Mouse (Mus musculus) MEL (cell line): ENCODE measurements around the gene Tarsl2. TPM values are rescaled to one million over a fixed set of nuclear protein-coding genes. Genes with fewer than 3 reads are reported as not detected.

Experiments
- DNase-seq: peaks from one replicate; pipeline ENCODE4 v3.0.0; 2011; ENCODE audit warnings: low read depth, low spot score
- H3K27ac ChIP-seq: 2 replicates; pipeline ENCODE4 v1.5.1; 2012; ENCODE audit warnings: low read depth, mild to moderate bottlenecking, control low read depth, low read length, moderate library complexity; ENCODE audit not compliant: control insufficient read depth
- H3K27me3 ChIP-seq, 2 experiments: fragments of 150-350 bp in 1 of 2; sonication (generic) in 1 of 2; 2 replicates each; pipeline ENCODE4 v1.6.1; 2012; ENCODE audit warnings: low read length in 2 of 2, mild to moderate bottlenecking in 2 of 2, improper control_type of control experiment in 1 of 2, moderate library complexity in 1 of 2; ENCODE audit not compliant: insufficient read depth in 2 of 2, control insufficient read depth in 1 of 2
- H3K36me3 ChIP-seq, 2 experiments: 2 replicates each; pipeline ENCODE4 v1.6.1; 2012 to 2014; ENCODE audit warnings: low read length in 2 of 2, improper control_type of control experiment in 1 of 2, inconsistent platforms in 1 of 2, mild to moderate bottlenecking in 1 of 2; ENCODE audit not compliant: insufficient read depth in 2 of 2, control insufficient read depth in 1 of 2
- H3K4me1 ChIP-seq, 2 experiments: fragments of 150-350 bp in 1 of 2; sonication (generic) in 1 of 2; 2 replicates each; pipeline ENCODE4 v1.6.1; 2012; ENCODE audit warnings: low read length in 2 of 2, improper control_type of control experiment in 1 of 2, mild to moderate bottlenecking in 1 of 2; ENCODE audit not compliant: insufficient read depth in 2 of 2, control insufficient read depth in 1 of 2
- H3K4me3 ChIP-seq, 2 experiments: fragments of 150-350 bp in 1 of 2; sonication (generic) in 1 of 2; 2 replicates each; pipeline ENCODE4 v1.5.1; 2012; ENCODE audit warnings: low read depth in 2 of 2, low read length in 2 of 2, mild to moderate bottlenecking in 2 of 2, moderate library complexity in 2 of 2, control low read depth in 1 of 2, improper control_type of control experiment in 1 of 2; ENCODE audit not compliant: control insufficient read depth in 1 of 2, insufficient read depth in 1 of 2
- H3K79me2 ChIP-seq: 2 replicates; pipeline ENCODE4 v1.6.1; 2012; ENCODE audit warnings: mild to moderate bottlenecking, low read length, moderate library complexity; ENCODE audit not compliant: control insufficient read depth, poor library complexity, insufficient read depth
- H3K9ac ChIP-seq: 2 replicates; pipeline ENCODE4 v1.6.1; 2012; ENCODE audit warnings: low read depth, mild to moderate bottlenecking, control low read depth, low read length, moderate library complexity; ENCODE audit not compliant: control insufficient read depth, poor library complexity, severe bottlenecking
- H3K9me3 ChIP-seq: fragments of 150-350 bp; sonication (generic); replicated peaks from 2 replicates; pipeline ENCODE4 v1.6.1; 2012; ENCODE audit warnings: mild to moderate bottlenecking, low read length, improper control_type of control experiment, moderate library complexity; ENCODE audit not compliant: insufficient read depth
- BHLHE40 ChIP-seq: IDR thresholded peaks from 2 replicates; pipeline ENCODE4 v1.6.1; 2012; ENCODE audit warnings: low read depth, mild to moderate bottlenecking, inconsistent platforms, low read length, improper control_type of control experiment, borderline replicate concordance
- CHD1 ChIP-seq: IDR thresholded peaks from 2 replicates; pipeline ENCODE4 v1.6.1; 2012; ENCODE audit warnings: low read depth, mild to moderate bottlenecking, inconsistent platforms, low read length, improper control_type of control experiment
- CHD2 ChIP-seq: IDR thresholded peaks from 2 replicates; pipeline ENCODE4 v1.6.1; 2011; ENCODE audit warnings: low read length, improper control_type of control experiment
- CTCF ChIP-seq, 3 experiments: IDR thresholded peaks in 2 of 3; conservative IDR thresholded peaks in 1 of 3; 2 replicates each; pipeline ENCODE4 v1.5.1; 2011 to 2012; ENCODE audit warnings: low read length in 3 of 3, low read depth in 2 of 3, mild to moderate bottlenecking in 2 of 3, improper control_type of control experiment in 1 of 3, inconsistent platforms in 1 of 3, mixed read lengths in 1 of 3, moderate library complexity in 1 of 3; ENCODE audit not compliant: control insufficient read depth in 1 of 3, insufficient read depth in 1 of 3, poor library complexity in 1 of 3, severe bottlenecking in 1 of 3
- E2F4 ChIP-seq: IDR thresholded peaks from 2 replicates; pipeline ENCODE4 v1.6.1; 2011; ENCODE audit warnings: low read depth, low read length, improper control_type of control experiment, borderline replicate concordance
- ELF1 ChIP-seq: IDR thresholded peaks from 2 replicates; pipeline ENCODE4 v1.6.1; 2014; ENCODE audit warnings: low read depth, mild to moderate bottlenecking, inconsistent platforms, low read length, improper control_type of control experiment, moderate library complexity
- EP300 ChIP-seq, 2 experiments: IDR thresholded peaks; 2 replicates each; pipeline ENCODE4 v1.6.1; 2011; ENCODE audit warnings: improper control_type of control experiment in 2 of 2, low read length in 2 of 2, low read depth in 1 of 2, mild to moderate bottlenecking in 1 of 2
- ETS1 ChIP-seq: IDR thresholded peaks from 2 replicates; pipeline ENCODE4 v1.6.1; 2012; ENCODE audit warnings: low read depth, mild to moderate bottlenecking, inconsistent platforms, low read length, improper control_type of control experiment, moderate library complexity
- GABPA ChIP-seq: IDR thresholded peaks from 2 replicates; pipeline ENCODE4 v1.6.1; 2012; ENCODE audit warnings: low read depth, mild to moderate bottlenecking, inconsistent platforms, low read length, improper control_type of control experiment, moderate library complexity
- GATA1 ChIP-seq: IDR thresholded peaks from 2 replicates; pipeline ENCODE4 v1.6.1; 2011; ENCODE audit warnings: low read depth, low read length, improper control_type of control experiment
- MAX ChIP-seq: IDR thresholded peaks from 2 replicates; pipeline ENCODE4 v1.6.1; 2011; ENCODE audit warnings: low read length, improper control_type of control experiment
- MAZ ChIP-seq: IDR thresholded peaks from 2 replicates; pipeline ENCODE4 v1.6.1; 2012; ENCODE audit warnings: low read depth, mild to moderate bottlenecking, inconsistent platforms, low read length, improper control_type of control experiment
- MEF2A ChIP-seq: IDR thresholded peaks from 2 replicates; pipeline ENCODE4 v1.6.1; 2014; ENCODE audit warnings: low read depth, mild to moderate bottlenecking, inconsistent platforms, low read length, improper control_type of control experiment; ENCODE audit not compliant: poor library complexity, insufficient replicate concordance, severe bottlenecking; ENCODE audit errors: extremely low read depth
- MXI1 ChIP-seq: IDR thresholded peaks from 2 replicates; pipeline ENCODE4 v1.6.1; 2011; ENCODE audit warnings: mild to moderate bottlenecking, low read depth, low read length, improper control_type of control experiment
- MYB ChIP-seq: IDR thresholded peaks from 2 replicates; pipeline ENCODE4 v1.6.1; 2011; ENCODE audit warnings: mild to moderate bottlenecking, low read depth, low read length, improper control_type of control experiment
- MYC ChIP-seq: IDR thresholded peaks from 2 replicates; pipeline ENCODE4 v1.6.1; 2011; ENCODE audit warnings: low read depth, mild to moderate bottlenecking, low read length, improper control_type of control experiment, moderate library complexity
- NELFE ChIP-seq: IDR thresholded peaks from 2 replicates; pipeline ENCODE4 v1.6.1; 2011; ENCODE audit warnings: low read depth, low read length, improper control_type of control experiment
- POLR2AphosphoS2 ChIP-seq: IDR thresholded peaks from 2 replicates; pipeline ENCODE4 v1.6.1; 2011; ENCODE audit warnings: low read length, improper control_type of control experiment
- POLR2AphosphoS5 ChIP-seq: IDR thresholded peaks from 2 replicates; pipeline ENCODE4 v1.6.1; 2012; ENCODE audit warnings: low read depth, borderline replicate concordance, mild to moderate bottlenecking, inconsistent platforms, low read length, moderate library complexity, mixed read lengths
- RAD21 ChIP-seq: IDR thresholded peaks from 2 replicates; pipeline ENCODE4 v1.6.1; 2011; ENCODE audit warnings: mild to moderate bottlenecking, low read depth, low read length, improper control_type of control experiment
- SIN3A ChIP-seq: IDR thresholded peaks from 2 replicates; pipeline ENCODE4 v1.6.1; 2012; ENCODE audit warnings: low read length, improper control_type of control experiment, inconsistent platforms
- SMC3 ChIP-seq: IDR thresholded peaks from 2 replicates; pipeline ENCODE4 v1.6.1; 2011; ENCODE audit warnings: low read depth, low read length, improper control_type of control experiment
- TAL1 ChIP-seq: IDR thresholded peaks from 2 replicates; pipeline ENCODE4 v1.6.1; 2012; ENCODE audit warnings: mild to moderate bottlenecking, inconsistent platforms, low read length, moderate library complexity, mixed read lengths
- TBP ChIP-seq: IDR thresholded peaks from 2 replicates; pipeline ENCODE4 v1.8.0; 2011; ENCODE audit warnings: low read depth, low read length, improper control_type of control experiment
- TCF12 ChIP-seq: IDR thresholded peaks from 2 replicates; pipeline ENCODE4 v1.6.1; 2014; ENCODE audit warnings: low read depth, mild to moderate bottlenecking, inconsistent platforms, low read length, improper control_type of control experiment, moderate library complexity
- UBTF ChIP-seq: IDR thresholded peaks from 2 replicates; pipeline ENCODE4 v1.6.1; 2012; ENCODE audit warnings: low read depth, mild to moderate bottlenecking, inconsistent platforms, low read length, improper control_type of control experiment, moderate library complexity, borderline replicate concordance; ENCODE audit not compliant: insufficient read depth
- USF2 ChIP-seq, 2 experiments: IDR thresholded peaks; 2 replicates each; pipeline ENCODE4 v1.6.1; 2011 to 2012; ENCODE audit warnings: improper control_type of control experiment in 2 of 2, low read length in 2 of 2, borderline replicate concordance in 1 of 2, inconsistent platforms in 1 of 2, low read depth in 1 of 2, mild to moderate bottlenecking in 1 of 2; ENCODE audit not compliant: insufficient read depth in 1 of 2
- ZC3H11A ChIP-seq: IDR thresholded peaks from 2 replicates; pipeline ENCODE4 v1.6.1; 2012; ENCODE audit warnings: low read depth, mild to moderate bottlenecking, inconsistent platforms, low read length, improper control_type of control experiment
- ZKSCAN1 ChIP-seq: IDR thresholded peaks from 2 replicates; pipeline ENCODE4 v1.6.1; 2012; ENCODE audit warnings: low read depth, mild to moderate bottlenecking, inconsistent platforms, low read length, improper control_type of control experiment, moderate library complexity
- ZNF384 ChIP-seq: IDR thresholded peaks from 2 replicates; pipeline ENCODE4 v1.6.1; 2012; ENCODE audit warnings: low read depth, mild to moderate bottlenecking, inconsistent platforms, low read length, improper control_type of control experiment
- polyA plus RNA-seq, 2 experiments: library from polyadenylated mRNA; stranded (reverse) in 1 of 2; unstranded in 1 of 2; fragments of >175 nt in 1 of 2; fragments of >200 nt in 1 of 2; gene quantifications; 2 replicates each; pipeline versions ENCODE4 v1.2.1 to v1.2.4; 2012; ENCODE audit warnings: low replicate concordance in 2 of 2, low read depth in 1 of 2; ENCODE audit not compliant: insufficient read length in 2 of 2, insufficient read depth in 1 of 2, missing spikeins in 1 of 2
- total RNA-seq: library from RNA; depleted of rRNA; stranded (reverse); fragments of 300-350 nt; gene quantifications from 2 replicates; pipeline ENCODE4 v1.2.3, GENCODE M21; 2012

Gene Tarsl2
- total and polyA plus RNA-seq, 3 experiments = 18.7 to 26.3 TPM; not detected in 1

DNA sequence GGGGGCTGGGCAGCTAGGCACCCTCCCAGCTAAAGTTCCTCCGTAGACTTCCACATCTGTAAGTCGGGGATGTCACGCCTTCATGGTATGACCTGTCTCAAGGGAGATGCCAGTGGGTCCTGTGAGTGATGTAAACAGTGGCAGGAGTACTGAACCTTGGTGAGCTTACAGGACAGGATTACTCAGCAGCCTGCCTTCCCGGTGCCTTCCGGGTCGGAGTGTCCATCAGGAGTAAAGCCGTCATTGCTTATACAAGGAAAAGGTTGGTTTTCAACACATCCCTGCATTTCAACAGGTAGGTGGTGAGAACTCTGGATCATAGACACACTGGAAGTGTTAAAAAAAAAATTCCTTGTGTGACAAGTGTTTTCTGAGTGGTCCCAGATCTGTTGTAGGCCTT is 57.4 kb downstream of the Tarsl2 start:
- Histone ChIP-seq H3K9ac (no peak overlapping the region), H3K27me3 (no peaks in the 10 kb centered on the region), H3K36me3 (peaks cover 0 to 7% of the 10 kb centered on the region in 2 experiments; a peak in 2 of 4 replicates), H3K9me3 (no peaks in the 10 kb centered on the region), H3K27ac (no peak overlapping the region), H3K79me2 (no peaks in the 10 kb centered on the region), H3K4me1 (peaks cover 0 to 4% of the 10 kb centered on the region in 2 experiments; a peak in 1 of 4 replicates), H3K4me3 (no peak overlapping the region)
- TF ChIP-seq MYC = no peak
- TF ChIP-seq MEF2A = no peak
- TF ChIP-seq MAZ = no peak
- TF ChIP-seq MAX = no peak
- TF ChIP-seq POLR2AphosphoS5 = no peak
- DNase-seq = no peak

DNA sequence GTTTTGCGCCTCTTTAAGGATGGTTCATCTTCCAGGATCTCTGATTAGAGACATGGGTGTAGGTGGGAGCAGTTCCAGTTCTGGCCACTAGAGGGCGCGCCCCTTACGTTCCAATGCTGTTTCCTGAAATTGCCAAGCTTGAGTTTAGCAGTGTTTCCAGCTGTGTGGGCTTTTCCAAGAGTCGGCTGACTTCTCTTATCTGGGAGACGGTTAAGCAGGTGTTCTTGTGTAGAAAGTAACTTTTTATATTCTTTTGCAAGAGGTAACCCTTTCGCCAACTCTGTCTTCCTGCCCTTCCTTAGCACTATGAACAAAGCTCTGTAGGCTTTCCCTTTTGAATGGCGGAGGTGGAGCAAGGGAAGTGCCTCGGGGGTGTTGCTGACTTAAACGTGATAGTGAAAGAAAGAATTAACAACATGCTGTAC is 60.1 kb downstream of the Tarsl2 start:
- H3K4me3 ChIP-seq = peak overlapping the region; percentile 35 to 42; a peak in 3 of 4 replicates
- H3K9me3 ChIP-seq = no peaks in the 10 kb centered on the region
- H3K79me2 ChIP-seq = no peaks in the 10 kb centered on the region
- no peak overlapping the region for H3K27ac ChIP-seq
- H3K4me1 ChIP-seq = peaks cover 0 to 4% of the 10 kb centered on the region in 2 experiments; a peak in 1 of 4 replicates
- peak overlapping the region; percentile 45 for H3K9ac ChIP-seq
- H3K27me3 ChIP-seq = no peaks in the 10 kb centered on the region
- H3K36me3 ChIP-seq = no peaks in the 10 kb centered on the region
- peak; percentile 73 for DNase-seq
- TF ChIP-seq ZC3H11A (peak; percentile 32), CTCF (IDR thresholded peaks at IDR 0.05 in 2 of 3, conservative IDR thresholded peaks at IDR 0.05 in 1 of 3; ENCODE audit: control insufficient read depth in 1 of 3, insufficient read depth in 1 of 3, low read depth in 2 of 3, low read length in 3 of 3, poor library complexity in 1 of 3, severe bottlenecking in 1 of 3) (peak; percentile 63 to 82 (median 70)), E2F4 (no peak), MYB (no peak), SMC3 (peak; percentile 63), TAL1 (no peak), CHD1 (no peak), TBP (no peak), GATA1 (no peak), UBTF (no peak), ETS1 (no peak), USF2 (IDR thresholded peaks at IDR 0.05; ENCODE audit: borderline replicate concordance in 1 of 2, insufficient read depth in 1 of 2, low read depth in 1 of 2, low read length in 2 of 2) (no peak), GABPA (no peak), SIN3A (no peak), ZKSCAN1 (no peak), MXI1 (no peak), ELF1 (no peak), NELFE (no peak), TCF12 (no peak), EP300 (IDR thresholded peaks at IDR 0.05; ENCODE audit: low read depth in 1 of 2, low read length in 2 of 2) (no peak), POLR2AphosphoS2 (no peak), ZNF384 (no peak), BHLHE40 (no peak), RAD21 (peak; percentile 55), CHD2 (no peak), MEF2A (no peak)
- TF ChIP-seq, all 39 proteins: peak for 4
